Mouse (Mus musculus): ENCODE data around the gene Zzef1. TPM values are rescaled to one million over a fixed set of nuclear protein-coding genes. Genes with fewer than 3 reads are reported as not detected.

Zzef1 gene
- polyA plus RNA-seq, 1 experiment from 2014 or later: 4.2 TPM

DNA sequence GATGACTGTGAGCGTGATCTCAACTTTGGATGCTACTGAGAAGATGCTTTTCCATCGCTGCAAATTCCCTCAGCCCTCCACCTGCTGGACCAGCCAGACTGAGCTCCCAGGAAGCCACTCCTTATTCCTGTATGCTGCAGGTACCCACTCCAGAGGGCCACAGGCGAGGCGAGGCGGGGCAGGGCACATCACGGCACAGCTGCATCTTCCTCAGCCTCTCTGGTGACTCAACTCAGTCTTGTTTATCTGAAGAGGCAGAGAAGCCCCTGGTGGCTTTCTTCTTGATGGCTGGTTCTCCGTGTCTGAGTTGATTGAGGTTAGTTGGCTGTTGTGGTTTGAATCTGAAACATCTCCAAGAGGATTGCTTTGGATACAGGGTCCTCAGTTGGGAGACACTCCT is 152.2 kb downstream of the Zzef1 start:
- no peak for ATAC-seq (ENCODE audit: low read depth)

GRCm38 (mm10) chr11:72951137-72952000 is 155.3 kb downstream of the Zzef1 start:
- Histone ChIP-seq H3K4me3 (replicated peaks) (no peak overlapping the region), H3K27ac (no peak overlapping the region), H3K9me3 (replicated peaks) (no peaks in the 10 kb centered on the region), H3K4me1 (replicated peaks) (peaks cover 50% of the 10 kb centered on the region), H3K27me3 (no peaks in the 10 kb centered on the region), H3K9ac (no peak overlapping the region), H3K4me2 (no peak overlapping the region), H3K36me3 (no peaks in the 10 kb centered on the region)
- DNase-seq: no peak
- no peak for ATAC-seq (ENCODE audit: low read depth)
- WGBS (ENCODE audit: insufficient replicate concordance): 50% methylated on average over 22 of the region's 22 CpGs

More for the DNA sequence above, 152.2 kb downstream of the Zzef1 start:
- Histone ChIP-seq H3K9ac (no peak overlapping the region), H3K36me3 (no peaks in the 10 kb centered on the region), H3K27me3 (0 out of 2 replicates have a peak, but pooled peaks cover 3% of the 10 kb centered on the region), H3K9me3 (replicated peaks) (no peaks in the 10 kb centered on the region), H3K4me1 (replicated peaks) (peaks cover 46% of the 10 kb centered on the region), H3K4me3 (replicated peaks) (no peak overlapping the region), H3K27ac (no peak overlapping the region), H3K4me2 (no peak overlapping the region)
- 44% methylated on average over 7 of the region's 7 CpGs for WGBS (ENCODE audit: insufficient replicate concordance)
- no peak for DNase-seq

DNA sequence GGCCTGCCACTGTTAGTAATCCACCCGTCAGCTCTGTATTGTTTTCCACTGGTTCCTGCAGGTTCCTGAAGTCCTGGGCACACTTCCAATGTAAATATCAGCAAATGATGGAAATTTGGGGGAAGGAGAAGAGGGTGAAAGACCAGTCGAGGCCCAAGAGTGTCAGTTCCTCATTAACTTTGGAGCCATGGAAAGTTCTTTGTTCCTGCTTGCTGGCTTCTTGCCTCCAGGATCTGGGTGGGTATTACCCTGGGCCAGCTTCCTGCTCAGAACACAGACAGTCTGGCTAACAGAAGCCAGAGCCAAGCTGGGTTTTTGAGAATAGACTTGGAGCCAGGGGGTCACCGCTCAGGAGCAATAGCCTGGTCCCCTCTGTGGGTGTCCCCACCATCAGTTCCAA is 156.2 kb downstream of the Zzef1 start:
- no peaks in the 10 kb centered on the region for H3K9me3 ChIP-seq (replicated peaks)
- no peak overlapping the region for H3K4me2 ChIP-seq
- no peak for ATAC-seq (ENCODE audit: low read depth)
- H3K4me3 ChIP-seq (replicated peaks): no peak overlapping the region
- H3K27ac ChIP-seq: no peak overlapping the region
- H3K9ac ChIP-seq: no peak overlapping the region
- peaks cover 42% of the 10 kb centered on the region for H3K4me1 ChIP-seq (replicated peaks)
- H3K27me3 ChIP-seq: no peaks in the 10 kb centered on the region
- DNase-seq: no peak
- no peaks in the 10 kb centered on the region for H3K36me3 ChIP-seq
- 56% methylated on average over 3 of the region's 3 CpGs for WGBS (ENCODE audit: insufficient replicate concordance)

DNA sequence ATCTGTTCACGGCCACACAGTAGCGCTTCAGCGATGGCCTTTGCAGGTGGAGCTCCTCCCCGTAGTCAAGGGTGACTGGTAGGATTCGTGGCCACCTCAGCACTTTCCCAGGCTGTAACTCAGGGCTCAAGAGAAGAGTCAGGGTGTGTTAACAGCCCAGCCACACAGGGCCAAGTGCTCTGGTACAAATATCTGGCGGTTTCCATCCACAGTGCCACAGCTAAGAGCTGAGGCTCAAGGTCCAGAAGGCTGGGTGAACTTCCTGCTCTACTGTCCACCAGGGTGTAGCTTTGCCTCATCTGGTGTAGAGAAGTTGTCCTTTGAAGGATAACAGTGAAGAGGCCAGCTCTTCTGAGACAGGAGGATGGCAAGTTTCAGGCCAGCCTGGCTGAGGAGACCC is 156.7 kb downstream of the Zzef1 start:
- WGBS (ENCODE audit: insufficient replicate concordance): 76% methylated on average over 6 of the region's 6 CpGs
- DNase-seq (no peak), ATAC-seq (ENCODE audit: low read depth) (no peak)
- peaks cover 39% of the 10 kb centered on the region for H3K4me1 ChIP-seq (replicated peaks)
- H3K4me3 ChIP-seq (replicated peaks): no peak overlapping the region
- no peak overlapping the region for H3K27ac ChIP-seq
- no peak overlapping the region for H3K9ac ChIP-seq
- H3K36me3 ChIP-seq: no peaks in the 10 kb centered on the region
- H3K9me3 ChIP-seq (replicated peaks): no peaks in the 10 kb centered on the region
- no peaks in the 10 kb centered on the region for H3K27me3 ChIP-seq
- no peak overlapping the region for H3K4me2 ChIP-seq

- DNase-seq: no peak
- Histone ChIP-seq H3K27ac (no peak overlapping the region), H3K4me3 (replicated peaks) (no peak overlapping the region), H3K4me2 (no peak overlapping the region), H3K9ac (no peak overlapping the region), H3K36me3 (no peaks in the 10 kb centered on the region), H3K4me1 (replicated peaks) (peaks cover 42% of the 10 kb centered on the region), H3K27me3 (no peaks in the 10 kb centered on the region), H3K9me3 (replicated peaks) (no peaks in the 10 kb centered on the region)
- ATAC-seq (ENCODE audit: low read depth): no peak
- 78% methylated on average over 1 of the region's 1 CpGs for WGBS (ENCODE audit: insufficient replicate concordance)
These were observed 157.1 kb downstream of the Zzef1 start for GRCm38 (mm10) chr11:72953116-72953439.

GRCm38 (mm10) chr11:72953440-72954151 is 157.6 kb downstream of the Zzef1 start:
- ATAC-seq (ENCODE audit: low read depth) (no peak), DNase-seq (no peak)
- 62% methylated on average over 4 of the region's 4 CpGs for WGBS (ENCODE audit: insufficient replicate concordance)
- no peaks in the 10 kb centered on the region for H3K27me3 ChIP-seq
- no peak overlapping the region for H3K9ac ChIP-seq
- no peak overlapping the region for H3K27ac ChIP-seq
- no peak overlapping the region for H3K4me3 ChIP-seq (replicated peaks)
- H3K9me3 ChIP-seq (replicated peaks): no peaks in the 10 kb centered on the region
- no peaks in the 10 kb centered on the region for H3K36me3 ChIP-seq
- peaks cover 42% of the 10 kb centered on the region for H3K4me1 ChIP-seq (replicated peaks)
- H3K4me2 ChIP-seq: no peak overlapping the region

GRCm38 (mm10) chr11:72954216-72954615 is 158.2 kb downstream of the Zzef1 start:
- no peak for DNase-seq
- Histone ChIP-seq H3K4me1 (replicated peaks) (peaks cover 42% of the 10 kb centered on the region), H3K27me3 (peaks cover 4% of the 10 kb centered on the region), H3K4me2 (no peak overlapping the region), H3K36me3 (no peaks in the 10 kb centered on the region), H3K4me3 (replicated peaks) (no peak overlapping the region), H3K9ac (no peak overlapping the region), H3K9me3 (replicated peaks) (no peaks in the 10 kb centered on the region), H3K27ac (no peak overlapping the region)
- no peak for ATAC-seq (ENCODE audit: low read depth)
- 54% methylated on average over 4 of the region's 4 CpGs for WGBS (ENCODE audit: insufficient replicate concordance)

GRCm38 (mm10) chr11:72955339-72955974 is 159.4 kb downstream of the Zzef1 start:
- Histone ChIP-seq H3K36me3 (no peaks in the 10 kb centered on the region), H3K27me3 (peaks cover 17% of the 10 kb centered on the region), H3K9ac (no peak overlapping the region), H3K9me3 (replicated peaks) (no peaks in the 10 kb centered on the region), H3K4me3 (replicated peaks) (no peak overlapping the region), H3K4me1 (replicated peaks) (peaks cover 47% of the 10 kb centered on the region), H3K4me2 (no peak overlapping the region), H3K27ac (no peak overlapping the region)
- WGBS (ENCODE audit: insufficient replicate concordance): 15% methylated on average over 5 of the region's 5 CpGs
- DNase-seq (no peak), ATAC-seq (ENCODE audit: low read depth) (peak; percentile 58)

DNA sequence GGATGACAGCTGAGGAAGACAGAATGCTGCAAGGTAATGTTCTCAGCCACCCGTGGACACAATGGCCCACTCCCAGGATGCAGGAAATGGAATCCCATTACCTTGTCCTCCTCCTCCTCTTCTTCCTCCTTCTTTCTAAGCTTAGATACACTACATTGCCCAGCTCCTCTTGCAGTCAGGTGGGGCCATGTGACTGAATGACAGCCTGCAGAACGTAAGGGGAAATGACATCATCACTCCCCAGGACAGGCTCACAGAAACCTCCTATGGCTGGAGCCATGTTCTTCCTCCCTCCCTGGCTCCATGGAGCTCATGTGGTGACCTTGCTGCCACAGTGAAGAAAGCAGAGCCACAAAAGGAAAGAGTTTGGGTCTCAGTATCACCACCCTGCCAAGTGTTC is 161.3 kb downstream of the Zzef1 start:
- H3K27ac ChIP-seq: no peak overlapping the region
- H3K4me2 ChIP-seq: no peak overlapping the region
- no peaks in the 10 kb centered on the region for H3K36me3 ChIP-seq
- H3K27me3 ChIP-seq: peaks cover 33% of the 10 kb centered on the region
- 18% methylated on average over 2 of the region's 2 CpGs for WGBS (ENCODE audit: insufficient replicate concordance)
- no peak for ATAC-seq (ENCODE audit: low read depth)
- no peak overlapping the region for H3K4me3 ChIP-seq (replicated peaks)
- H3K9me3 ChIP-seq (replicated peaks): no peaks in the 10 kb centered on the region
- H3K9ac ChIP-seq: no peak overlapping the region
- H3K4me1 ChIP-seq (replicated peaks): peaks cover 57% of the 10 kb centered on the region
- no peak for DNase-seq

- H3K4me3 ChIP-seq (replicated peaks): peak overlapping the region; percentile 58; the same call in 1 of the 2 replicates
These were observed 164.1 kb downstream of the Zzef1 start for GRCm38 (mm10) chr11:72959924-72960679.

GRCm38 (mm10) chr11:72960723-72961071 is 164.7 kb downstream of the Zzef1 start:
- H3K4me2 ChIP-seq: peak overlapping the region; percentile 78
- H3K4me3 ChIP-seq (replicated peaks): peak overlapping the region; percentile 58
- DNase-seq (no peak), ATAC-seq (ENCODE audit: low read depth) (no peak)
- H3K9me3 ChIP-seq (replicated peaks): no peaks in the 10 kb centered on the region
- H3K27me3 ChIP-seq: peaks cover 37% of the 10 kb centered on the region
- peaks cover 52% of the 10 kb centered on the region for H3K4me1 ChIP-seq (replicated peaks)
- 11% methylated on average over 15 of the region's 15 CpGs for WGBS (ENCODE audit: insufficient replicate concordance)
- H3K27ac ChIP-seq: no peak overlapping the region
- peak overlapping the region; percentile 49; the same call in 1 of the 2 replicates for H3K9ac ChIP-seq
- H3K36me3 ChIP-seq: no peaks in the 10 kb centered on the region

More at GRCm38 (mm10) chr11:72959924-72960679, 164.1 kb downstream of the Zzef1 start:
- ATAC-seq (ENCODE audit: low read depth) (no peak), DNase-seq (no peak)
- Histone ChIP-seq H3K27me3 (peaks cover 37% of the 10 kb centered on the region), H3K9me3 (replicated peaks) (no peaks in the 10 kb centered on the region), H3K9ac (no peak overlapping the region), H3K27ac (no peak overlapping the region), H3K36me3 (no peaks in the 10 kb centered on the region), H3K4me2 (peak overlapping the region; percentile 78), H3K4me1 (replicated peaks) (peaks cover 58% of the 10 kb centered on the region)
- 29% methylated on average over 15 of the region's 15 CpGs for WGBS (ENCODE audit: insufficient replicate concordance)

Data from liver, embryonic 13.5 days (tissue).